Mouse (Mus musculus) embryonic facial prominence, embryonic 14.5 days (tissue): ENCODE data around the gene Trpm8. TPM values are rescaled to one million over a fixed set of nuclear protein-coding genes. Genes with fewer than 3 reads are reported as not detected.
A peak's percentile ranks its signal among the peaks of the same experiment; 100 is the strongest.

ENCODE experiments used
- ATAC-seq: fragments of 200-750 bp; cut with Nextera tagmentation; 2 replicates; pipeline ENCODE4 v1.8.0; 2017; ENCODE audit warnings: low read depth, moderate number of reproducible peaks, moderate TSS enrichment
- DNase-seq: peaks from one replicate; pipeline ENCODE4 v3.0.0-alpha.2; 2015; ENCODE audit warnings: low spot score
- H3K27ac ChIP-seq: fragments of 300-500 bp; sonication (generic); replicated peaks from 2 replicates; pipeline ENCODE4 v1.5.1; 2014; ENCODE audit warnings: low read depth, mild to moderate bottlenecking, low read length, moderate library complexity
- H3K27me3 ChIP-seq: fragments of 300-500 bp; sonication (generic); replicated peaks from 2 replicates; pipeline ENCODE4 v1.6.1; 2014; ENCODE audit warnings: low read length; ENCODE audit not compliant: control insufficient read depth, insufficient read depth
- H3K36me3 ChIP-seq: fragments of 300-500 bp; sonication (generic); 2 replicates; pipeline ENCODE4 v1.6.1; 2014; ENCODE audit warnings: low read length, mixed read lengths; ENCODE audit not compliant: control insufficient read depth, insufficient read depth
- H3K4me1 ChIP-seq: fragments of 300-500 bp; sonication (generic); 2 replicates; pipeline ENCODE4 v1.6.1; 2014; ENCODE audit warnings: antibody characterized with exemption, low read length; ENCODE audit not compliant: control insufficient read depth, insufficient read depth
- H3K4me2 ChIP-seq: fragments of 300-500 bp; sonication (generic); 2 replicates; pipeline ENCODE4 v1.6.1; 2014; ENCODE audit warnings: low read depth, mild to moderate bottlenecking, low read length, moderate library complexity, mixed read lengths
- H3K4me3 ChIP-seq: fragments of 300-500 bp; sonication (generic); 2 replicates; pipeline ENCODE4 v1.5.1; 2014; ENCODE audit warnings: low read depth, mild to moderate bottlenecking, low read length
- H3K9ac ChIP-seq: fragments of 300-500 bp; sonication (generic); 2 replicates; pipeline ENCODE4 v1.6.1; 2014; ENCODE audit warnings: low read depth, mild to moderate bottlenecking, low read length, moderate library complexity, mixed read lengths
- H3K9me3 ChIP-seq: fragments of 300-500 bp; sonication (generic); 2 replicates; pipeline ENCODE4 v1.6.1; 2016; ENCODE audit warnings: low read length; ENCODE audit not compliant: control insufficient read depth
- WGBS: fragments of 180-500 bp; shearing (Covaris S2); extraction: QIAGEN DNeasy Blood & Tissue Kit; methylation state at CpG from one replicate; pipeline ENCODE4 v1.1.7; 2014; 5-methylcytosine and 5-hydroxymethylcytosine counted together
- polyA plus RNA-seq: library from polyadenylated mRNA; unstranded; fragments of >200 nt; fragmentation: Nextera tagmentation; extraction: Ambion mirVana; gene quantifications from 2 replicates; pipeline ENCODE4 v1.2.1, GENCODE M21; 2014

The Trpm8 gene
- polyA plus RNA-seq, 1 experiment from 2014 or later: 0.07 TPM

DNA sequence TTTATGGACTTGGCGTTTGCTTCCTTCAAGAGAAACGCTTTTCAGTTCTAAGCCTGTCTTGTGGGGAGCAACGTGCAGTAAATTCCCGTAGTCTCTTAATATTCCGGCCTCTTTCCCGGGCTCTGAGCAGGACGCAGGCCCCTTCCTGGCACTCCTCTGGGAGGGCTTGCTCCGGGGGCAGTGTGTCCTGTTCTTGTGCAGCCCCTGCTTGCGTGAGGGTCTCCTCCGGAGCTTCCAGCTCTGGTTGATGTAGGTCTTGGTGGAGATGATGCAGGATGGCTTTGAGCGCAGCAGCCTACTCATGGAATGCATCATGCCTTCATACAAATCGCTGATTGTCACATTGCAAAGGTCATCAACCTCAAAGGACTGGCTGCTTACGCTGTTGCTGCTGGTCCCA is 11.3 kb upstream of the Trpm8 start:
- ATAC-seq (no peak), DNase-seq (no peak)
- H3K4me1 ChIP-seq: no peaks in the 10 kb centered on the region
- no peak overlapping the region for H3K9ac ChIP-seq
- H3K4me3 ChIP-seq: no peak overlapping the region
- H3K4me2 ChIP-seq: no peak overlapping the region
- peaks cover 91% of the 10 kb centered on the region for H3K36me3 ChIP-seq
- no peaks in the 10 kb centered on the region for H3K9me3 ChIP-seq
- no peak overlapping the region for H3K27ac ChIP-seq
- H3K27me3 ChIP-seq: no peaks in the 10 kb centered on the region
- 89% methylated on average over 13 of the region's 13 CpGs for WGBS

DNA sequence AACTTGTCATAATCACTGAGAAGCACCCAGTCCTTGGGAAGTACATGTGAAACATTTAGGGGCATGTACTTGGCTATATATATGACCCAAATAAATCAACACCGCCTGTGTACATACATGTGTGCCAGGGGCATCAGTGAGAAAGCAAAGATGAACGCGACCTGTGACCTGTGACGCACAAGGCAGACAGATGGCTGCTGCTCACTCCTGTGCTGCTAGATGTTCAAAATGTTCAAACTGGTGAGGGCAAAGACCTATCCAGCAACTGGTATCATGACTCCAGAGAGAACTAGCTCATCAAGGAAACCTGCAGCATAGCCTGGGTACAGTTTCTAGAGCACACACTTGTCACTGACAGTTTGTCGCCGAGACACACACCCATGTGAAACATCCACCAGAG is 10.0 kb upstream of the Trpm8 start:
- Histone ChIP-seq H3K4me1 (no peaks in the 10 kb centered on the region), H3K4me3 (no peak overlapping the region), H3K27ac (no peak overlapping the region), H3K4me2 (no peak overlapping the region), H3K36me3 (peaks cover 90% of the 10 kb centered on the region), H3K9ac (no peak overlapping the region), H3K27me3 (no peaks in the 10 kb centered on the region), H3K9me3 (no peaks in the 10 kb centered on the region)
- ATAC-seq: no peak
- DNase-seq: no peak
- WGBS: 90% methylated on average over 6 of the region's 6 CpGs

DNA sequence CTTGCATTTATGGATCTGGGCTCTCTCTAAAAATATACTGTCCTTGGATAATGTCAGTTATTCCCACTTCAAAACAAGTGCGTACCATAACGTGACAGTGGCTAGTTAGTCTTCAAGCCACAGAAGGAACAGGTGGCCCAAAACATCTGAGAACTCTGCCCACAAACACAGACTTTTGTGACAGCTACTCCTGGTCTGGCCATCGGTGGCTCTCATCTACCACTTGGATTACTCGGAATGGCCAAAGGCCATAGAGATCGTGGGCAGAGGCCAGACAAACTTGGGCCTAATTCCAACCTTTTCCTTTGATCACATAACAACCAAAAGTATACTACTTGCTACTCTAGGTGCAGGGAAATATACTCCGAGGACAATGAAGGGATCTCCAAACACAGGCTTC is 9.4 kb upstream of the Trpm8 start:
- no peaks in the 10 kb centered on the region for H3K4me1 ChIP-seq
- H3K4me3 ChIP-seq: no peak overlapping the region
- 87% methylated on average over 6 of the region's 6 CpGs for WGBS
- H3K36me3 ChIP-seq: peaks cover 90% of the 10 kb centered on the region
- no peak overlapping the region for H3K9ac ChIP-seq
- no peaks in the 10 kb centered on the region for H3K9me3 ChIP-seq
- no peak for DNase-seq
- no peak overlapping the region for H3K27ac ChIP-seq
- no peaks in the 10 kb centered on the region for H3K27me3 ChIP-seq
- no peak for ATAC-seq
- no peak overlapping the region for H3K4me2 ChIP-seq

DNA sequence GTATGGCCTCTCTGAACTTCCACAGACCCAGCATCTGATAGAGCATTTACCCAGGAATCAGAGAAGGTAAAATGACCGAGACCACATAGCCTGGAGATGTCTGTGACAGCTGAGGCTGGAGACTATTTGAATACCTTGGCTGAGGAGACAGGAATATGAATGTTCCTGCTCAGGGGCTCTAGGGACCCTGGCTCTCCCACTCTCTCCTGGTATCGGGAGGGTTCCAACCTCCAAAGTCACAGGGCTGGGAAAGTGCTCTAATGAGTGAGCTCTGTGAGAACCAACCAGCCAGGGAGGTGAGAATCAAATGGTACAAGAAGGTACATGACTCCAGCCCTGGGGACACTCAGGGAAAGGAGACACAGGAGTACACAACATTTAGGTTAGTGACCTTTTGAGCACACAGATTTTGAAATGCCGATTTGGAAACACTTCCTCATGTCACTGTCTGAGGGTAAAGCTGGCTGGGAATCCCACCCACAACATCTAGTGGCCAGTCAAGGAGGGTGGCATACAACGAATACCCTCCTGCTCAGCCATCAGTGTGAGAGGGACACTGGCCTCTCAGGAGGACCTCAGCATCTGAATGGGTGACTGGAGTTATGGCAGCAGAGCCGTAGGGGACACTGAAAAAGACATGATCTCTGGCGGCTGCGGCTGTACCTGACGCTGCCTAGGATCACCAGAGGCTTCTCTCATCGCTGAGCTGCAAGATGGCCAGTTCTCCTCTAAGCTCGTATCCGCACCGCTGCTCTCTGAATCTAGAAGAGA is 7.7 kb upstream of the Trpm8 start:
- DNase-seq (no peak), ATAC-seq (no peak)
- no peak overlapping the region for H3K27ac ChIP-seq
- no peaks in the 10 kb centered on the region for H3K9me3 ChIP-seq
- 88% methylated on average over 12 of the region's 12 CpGs for WGBS
- H3K4me2 ChIP-seq: no peak overlapping the region
- H3K4me3 ChIP-seq: no peak overlapping the region
- no peaks in the 10 kb centered on the region for H3K27me3 ChIP-seq
- peaks cover 90% of the 10 kb centered on the region for H3K36me3 ChIP-seq
- no peak overlapping the region for H3K9ac ChIP-seq
- H3K4me1 ChIP-seq: no peaks in the 10 kb centered on the region

DNA sequence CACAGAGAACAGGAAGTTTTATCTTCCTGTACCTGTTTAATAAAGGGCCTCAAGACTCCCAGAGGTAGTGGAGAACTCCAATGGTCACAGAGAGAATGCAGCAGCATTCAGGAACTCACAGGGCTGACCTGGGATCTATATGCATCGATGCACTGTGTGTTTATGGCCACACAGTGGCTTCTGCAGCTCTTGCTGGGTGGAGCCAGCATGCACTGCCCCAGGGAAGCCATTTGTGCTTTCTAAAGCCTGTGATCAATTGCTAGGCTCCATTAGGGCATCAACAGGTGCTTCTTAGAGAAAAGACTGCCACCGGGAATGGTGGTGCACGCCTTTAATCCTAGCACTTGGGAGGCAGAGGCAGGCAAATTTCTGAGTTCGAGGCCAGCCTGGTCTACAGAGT is 4.6 kb upstream of the Trpm8 start:
- H3K4me3 ChIP-seq: no peak overlapping the region
- WGBS: 66% methylated on average over 4 of the region's 4 CpGs
- DNase-seq (no peak), ATAC-seq (no peak)
- no peak overlapping the region for H3K9ac ChIP-seq
- H3K4me2 ChIP-seq: no peak overlapping the region
- H3K4me1 ChIP-seq: peaks cover 15% of the 10 kb centered on the region
- no peaks in the 10 kb centered on the region for H3K9me3 ChIP-seq
- peaks cover 70% of the 10 kb centered on the region for H3K36me3 ChIP-seq
- H3K27me3 ChIP-seq: no peaks in the 10 kb centered on the region
- no peak overlapping the region for H3K27ac ChIP-seq

DNA sequence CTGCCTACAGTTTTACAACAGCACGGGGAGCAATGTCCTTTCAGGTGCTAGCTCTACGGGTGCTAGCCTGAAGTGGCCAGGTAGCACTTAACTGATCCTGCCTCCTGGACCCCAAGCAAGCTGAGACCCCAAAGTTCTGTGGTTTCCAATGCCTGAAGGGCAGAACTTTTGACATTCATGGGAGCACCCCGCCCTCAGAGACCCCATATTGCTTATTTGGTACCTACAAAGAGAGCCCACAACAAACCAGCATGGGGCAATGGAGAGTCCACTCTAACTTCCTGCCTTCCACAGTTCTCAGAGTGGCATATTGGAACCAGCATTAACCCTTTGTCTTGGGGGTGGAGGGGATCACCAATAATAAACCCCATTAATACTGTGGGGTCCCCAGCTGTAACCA is 4.1 kb upstream of the Trpm8 start:
- Histone ChIP-seq H3K4me1 (peaks cover 15% of the 10 kb centered on the region), H3K9ac (no peak overlapping the region), H3K27me3 (no peaks in the 10 kb centered on the region), H3K9me3 (no peaks in the 10 kb centered on the region), H3K4me2 (no peak overlapping the region), H3K4me3 (no peak overlapping the region), H3K27ac (no peak overlapping the region), H3K36me3 (peaks cover 65% of the 10 kb centered on the region)
- ATAC-seq (no peak), DNase-seq (no peak)
- 96% methylated on average over 3 of the region's 3 CpGs for WGBS

DNA sequence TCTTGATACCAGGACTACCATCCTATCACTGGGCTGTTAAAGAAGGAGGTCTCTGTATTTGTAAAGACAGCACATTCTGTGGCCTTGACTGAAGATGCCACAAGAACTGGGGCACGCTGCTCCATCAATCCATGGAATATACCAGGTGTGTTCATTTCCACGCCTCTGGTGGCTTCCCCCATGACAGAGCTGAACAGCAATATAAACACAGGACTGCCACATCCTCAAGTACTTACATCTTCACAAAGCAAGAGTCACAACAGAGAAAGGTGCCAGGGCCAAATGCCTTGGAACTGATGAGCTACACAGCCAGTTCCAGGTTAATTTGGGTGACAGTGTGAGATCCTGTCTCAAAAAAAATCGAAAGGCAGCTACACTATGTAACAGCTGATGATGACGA is 3.6 kb upstream of the Trpm8 start:
- peaks cover 15% of the 10 kb centered on the region for H3K4me1 ChIP-seq
- no peak for ATAC-seq

DNA sequence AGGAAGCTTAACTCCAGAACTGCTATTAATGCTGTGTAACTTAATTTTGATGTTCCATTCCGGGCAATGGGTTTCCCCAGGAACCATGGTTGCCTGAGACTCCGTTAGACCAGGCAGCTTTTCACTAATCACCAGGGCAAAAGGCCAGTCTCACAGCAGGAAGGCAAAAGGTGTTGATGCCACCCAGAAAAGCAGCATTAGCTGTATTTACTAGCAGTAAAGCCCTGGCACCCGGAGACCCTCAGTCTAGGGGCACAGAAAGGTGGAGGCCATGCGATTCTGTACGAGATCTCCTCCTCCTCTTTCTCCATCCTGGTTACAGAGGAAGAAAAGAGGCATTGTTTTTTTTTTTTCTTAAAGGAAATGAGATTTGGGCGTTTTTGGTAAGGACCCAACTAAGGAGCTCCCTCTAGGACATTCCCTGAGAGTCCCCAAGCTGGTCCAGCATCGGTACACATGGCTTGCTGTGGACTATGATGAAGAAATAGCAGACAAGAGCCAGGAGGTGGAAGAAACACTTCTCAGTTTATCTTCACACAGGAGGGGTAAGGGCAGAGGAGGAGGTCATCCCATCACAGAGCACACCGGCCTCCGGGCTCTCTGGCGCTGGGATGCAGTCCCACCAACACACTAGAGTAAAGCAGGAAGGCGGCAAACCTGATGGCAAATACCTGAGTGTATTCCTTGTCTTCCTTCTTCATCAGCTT is 2.9 kb upstream of the Trpm8 start:
- H3K27ac ChIP-seq: no peak overlapping the region
- H3K4me3 ChIP-seq: no peak overlapping the region
- peaks cover 53% of the 10 kb centered on the region for H3K36me3 ChIP-seq
- 71% methylated on average over 11 of the region's 11 CpGs for WGBS
- H3K27me3 ChIP-seq: no peaks in the 10 kb centered on the region
- 0 out of 2 replicates have a peak overlapping the region, but pooled peaks have one; percentile 75 for H3K9ac ChIP-seq
- no peak for ATAC-seq
- H3K4me2 ChIP-seq: no peak overlapping the region
- H3K4me1 ChIP-seq: peaks cover 15% of the 10 kb centered on the region
- no peaks in the 10 kb centered on the region for H3K9me3 ChIP-seq
- DNase-seq: no peak

More for the DNA sequence above, 3.6 kb upstream of the Trpm8 start:
- Histone ChIP-seq H3K4me2 (no peak overlapping the region), H3K27ac (no peak overlapping the region), H3K9ac (no peak overlapping the region), H3K27me3 (no peaks in the 10 kb centered on the region), H3K36me3 (peaks cover 60% of the 10 kb centered on the region), H3K9me3 (no peaks in the 10 kb centered on the region), H3K4me3 (no peak overlapping the region)
- no peak for DNase-seq
- 83% methylated on average over 4 of the region's 4 CpGs for WGBS
